In genomic region chr17:74457972-74458677, GRCm38 (mm10) we compare ENCODE assay signal across 1 mouse cellular context.
TF ChIP-seq lines count a peak whose summit lies in the region.

No protein-coding gene starts in this region.

TF ChIP-seq in MEL, 35 proteins besides CTCF, POLR2A, EP300 and RAD21:
- no peak for TF ChIP-seq MYC (IDR thresholded peaks at IDR 0.05; ENCODE audit: low read depth, low read length)
- no peak for TF ChIP-seq ETS1 (IDR thresholded peaks at IDR 0.05; ENCODE audit: low read depth, low read length)
- TF ChIP-seq GATA1 (IDR thresholded peaks at IDR 0.05; ENCODE audit: low read depth, low read length) = peak; percentile 51; the same call in 1 of the 2 replicates
- TF ChIP-seq TAL1 (IDR thresholded peaks at IDR 0.05; ENCODE audit: low read length) = no peak
- no peak for TF ChIP-seq SMC3 (IDR thresholded peaks at IDR 0.05; ENCODE audit: low read depth, low read length)
